Mouse (Mus musculus) gonadal fat pad, adult 2 months (tissue): ENCODE measurements around the gene Acvr1b. TPM values are rescaled to one million over a fixed set of nuclear protein-coding genes. Genes with fewer than 3 reads are reported as not detected.

Experiments
- DNase-seq: peaks from one replicate; pipeline ENCODE4 v3.0.0-alpha.2; 2012; ENCODE audit warnings: low read depth
- polyA plus RNA-seq: library from polyadenylated mRNA; depleted of rRNA; stranded (reverse); fragments of >200 nt; gene quantifications from 2 replicates; pipeline ENCODE4 v1.2.3, GENCODE M21; 2012

Gene Acvr1b
- polyA plus RNA-seq, 1 experiment: 32.7 TPM

- no peak for DNase-seq
Measured at GRCm38 (mm10) chr15:101197497-101198179, 23.8 kb downstream of the Acvr1b start.

- no peak for DNase-seq
Measured at GRCm38 (mm10) chr15:101198218-101198617, 24.4 kb downstream of the Acvr1b start.

- no peak for DNase-seq
Measured at GRCm38 (mm10) chr15:101198850-101199249, 25.0 kb downstream of the Acvr1b start.

- DNase-seq: no peak
Measured at GRCm38 (mm10) chr15:101200777-101201295, 27.0 kb downstream of the Acvr1b start.

- no peak for DNase-seq
Measured at GRCm38 (mm10) chr15:101201414-101201813, 27.5 kb downstream of the Acvr1b start.

GRCm38 (mm10) chr15:101203673-101204072, 29.8 kb downstream of the Acvr1b start:
- no peak for DNase-seq

GRCm38 (mm10) chr15:101204781-101205180, 30.9 kb downstream of the Acvr1b start:
- no peak for DNase-seq

- no peak for DNase-seq
Measured at GRCm38 (mm10) chr15:101210228-101210627, 36.4 kb downstream of the Acvr1b start.

- no peak for DNase-seq
Measured at GRCm38 (mm10) chr15:101210998-101211613, 37.2 kb downstream of the Acvr1b start.

- no peak for DNase-seq
Measured at GRCm38 (mm10) chr15:101212435-101212834, 38.6 kb downstream of the Acvr1b start.

- DNase-seq: no peak
Measured at GRCm38 (mm10) chr15:101215136-101215535, 41.3 kb downstream of the Acvr1b start.

GRCm38 (mm10) chr15:101216036-101216435, 42.2 kb downstream of the Acvr1b start:
- DNase-seq: no peak

GRCm38 (mm10) chr15:101220905-101221297, 47.0 kb downstream of the Acvr1b start:
- DNase-seq: no peak

- DNase-seq: no peak
Measured at GRCm38 (mm10) chr15:101221298-101222104, 47.6 kb downstream of the Acvr1b start.

GRCm38 (mm10) chr15:101222897-101223482, 49.1 kb downstream of the Acvr1b start:
- no peak for DNase-seq

GRCm38 (mm10) chr15:101223596-101223995, 49.7 kb downstream of the Acvr1b start:
- DNase-seq: no peak

GRCm38 (mm10) chr15:101224006-101224906, 50.4 kb downstream of the Acvr1b start, which contains the start of gene Grasp:
TSS of gene Grasp (plus strand) at chr15:101224188.
- DNase-seq: no peak

GRCm38 (mm10) chr15:101224977-101225376, 51.1 kb downstream of the Acvr1b start:
- DNase-seq: no peak

GRCm38 (mm10) chr15:101227971-101228370, 54.1 kb downstream of the Acvr1b start:
- DNase-seq: no peak

- DNase-seq: no peak
Measured at GRCm38 (mm10) chr15:101228866-101229590, 55.2 kb downstream of the Acvr1b start.
